Mouse (Mus musculus) lung, embryonic 15.5 days (tissue): ENCODE measurements around the gene Vps33a. TPM values are rescaled to one million over a fixed set of nuclear protein-coding genes. Genes with fewer than 3 reads are reported as not detected.
A peak's percentile ranks its signal among the peaks of the same experiment; 100 is the strongest.
"Not testable (repeated sequence)": the region's sequence is repeated elsewhere in the genome, so short reads cannot be mapped to it uniquely, and the experiment has no call there.

ENCODE experiments used
- ATAC-seq: fragments of 200-750 bp; cut with Nextera tagmentation; 2 replicates; pipeline ENCODE4 v1.8.0; 2017; ENCODE audit warnings: moderate number of reproducible peaks, borderline replicate concordance; ENCODE audit not compliant: low FRiP score, low TSS enrichment; ENCODE audit errors: extremely low read depth
- H3K27ac ChIP-seq: fragments of 300-500 bp; sonication (generic); 2 replicates; pipeline ENCODE4 v1.5.1; 2015; ENCODE audit warnings: moderate library complexity, mild to moderate bottlenecking, inconsistent platforms
- H3K27me3 ChIP-seq: fragments of 300-500 bp; sonication (generic); 2 replicates; pipeline ENCODE4 v1.6.1; 2015; ENCODE audit warnings: inconsistent platforms
- H3K36me3 ChIP-seq: fragments of 300-500 bp; sonication (generic); 2 replicates; pipeline ENCODE4 v1.6.1; 2015; ENCODE audit warnings: inconsistent platforms
- H3K4me1 ChIP-seq: fragments of 300-500 bp; sonication (generic); 2 replicates; pipeline ENCODE4 v1.6.1; 2015; ENCODE audit warnings: inconsistent platforms
- H3K4me2 ChIP-seq: fragments of 300-500 bp; sonication (generic); 2 replicates; pipeline ENCODE4 v1.6.1; 2015; ENCODE audit warnings: inconsistent platforms, mild to moderate bottlenecking, moderate library complexity
- H3K4me3 ChIP-seq: fragments of 300-500 bp; sonication (generic); 2 replicates; pipeline ENCODE4 v1.5.1; 2015; ENCODE audit warnings: mild to moderate bottlenecking, inconsistent platforms
- H3K9ac ChIP-seq: fragments of 300-500 bp; sonication (generic); 2 replicates; pipeline ENCODE4 v1.6.1; 2015; ENCODE audit warnings: inconsistent platforms
- H3K9me3 ChIP-seq: fragments of 300-500 bp; sonication (generic); 2 replicates; pipeline ENCODE4 v1.6.1; 2016; ENCODE audit warnings: inconsistent platforms
- WGBS: fragments of 180-500 bp; shearing (Covaris S2); methylation state at CpG from one replicate; pipeline ENCODE4 v1.1.7; 2015; 5-methylcytosine and 5-hydroxymethylcytosine counted together
- polyA plus RNA-seq: library from polyadenylated mRNA; unstranded; fragments of >200 nt; fragmentation: Nextera tagmentation; extraction: Ambion mirVana; gene quantifications from 2 replicates; pipeline ENCODE4 v1.2.1, GENCODE M21; 2015

Vps33a gene
- polyA plus RNA-seq, 1 experiment from 2014 or later, result 24.7 TPM

GRCm38 (mm10) chr5:123523692-123524392 lies 49.0 kb downstream of the Vps33a start, which contains the start of gene Diablo:
Diablo (minus strand) TSS chr5:123524176.
- H3K36me3 ChIP-seq, result 0 out of 2 replicates have a peak, but pooled peaks cover 6% of the 10 kb centered on the region
- under 1% methylated on average over 82 of the region's 82 CpGs for WGBS
- H3K27ac ChIP-seq, result peak within 1 kb of the TSS; percentile 31; the same call in 1 of the 2 replicates
- peak within 1 kb of the TSS; percentile 83 for H3K9ac ChIP-seq
- ATAC-seq, result peak; percentile 97
- no peaks in the 10 kb centered on the region for H3K9me3 ChIP-seq
- no peaks in the 10 kb centered on the region for H3K27me3 ChIP-seq
- peak within 1 kb of the TSS; percentile 87 for H3K4me3 ChIP-seq
- H3K4me1 ChIP-seq, result peaks cover 20% of the 10 kb centered on the region
- H3K4me2 ChIP-seq, result peak within 1 kb of the TSS; percentile 82

- Histone ChIP-seq H3K4me3 (no peak overlapping the region), H3K4me2 (no peak overlapping the region), H3K27me3 (no peaks in the 10 kb centered on the region), H3K9ac (no peak overlapping the region; the same call in 1 of the 2 replicates), H3K4me1 (peaks cover 20% of the 10 kb centered on the region), H3K27ac (no peak overlapping the region), H3K9me3 (no peaks in the 10 kb centered on the region), H3K36me3 (peaks cover 10% of the 10 kb centered on the region; the same call in 1 of the 2 replicates)
- no peak for ATAC-seq
- 83% methylated on average over 1 of the region's 1 CpGs for WGBS
Observed at GRCm38 (mm10) chr5:123522166-123522565, 50.7 kb downstream of the Vps33a start.

GRCm38 (mm10) chr5:123521621-123522020 lies 51.2 kb downstream of the Vps33a start:
- 75% methylated on average over 1 of the region's 1 CpGs for WGBS
- H3K27me3 ChIP-seq, result no peaks in the 10 kb centered on the region
- H3K27ac ChIP-seq, result no peak overlapping the region
- no peak overlapping the region for H3K9ac ChIP-seq
- H3K4me3 ChIP-seq, result no peak overlapping the region
- no peaks in the 10 kb centered on the region for H3K9me3 ChIP-seq
- H3K4me1 ChIP-seq, result peaks cover 20% of the 10 kb centered on the region
- H3K4me2 ChIP-seq, result no peak overlapping the region
- no peak for ATAC-seq
- peaks cover 15% of the 10 kb centered on the region; the same call in 1 of the 2 replicates for H3K36me3 ChIP-seq

- no peaks in the 10 kb centered on the region for H3K27me3 ChIP-seq
- no peaks in the 10 kb centered on the region for H3K9me3 ChIP-seq
- H3K4me2 ChIP-seq, result no peak overlapping the region
- H3K4me3 ChIP-seq, result no peak overlapping the region
- WGBS, result 81% methylated on average over 9 of the region's 9 CpGs
- no peak overlapping the region for H3K27ac ChIP-seq
- no peak overlapping the region for H3K9ac ChIP-seq
- ATAC-seq, result no peak
- peaks cover 20% of the 10 kb centered on the region for H3K4me1 ChIP-seq
- peaks cover 23% of the 10 kb centered on the region; the same call in 1 of the 2 replicates for H3K36me3 ChIP-seq
Observed at GRCm38 (mm10) chr5:123520666-123521065, 52.2 kb downstream of the Vps33a start.

- no peak overlapping the region for H3K9ac ChIP-seq
- H3K27ac ChIP-seq, result no peak overlapping the region
- peaks cover 31% of the 10 kb centered on the region; the same call in 1 of the 2 replicates for H3K36me3 ChIP-seq
- 82% methylated on average over 5 of the region's 5 CpGs for WGBS
- peaks cover 4% of the 10 kb centered on the region; the same call in 1 of the 2 replicates for H3K27me3 ChIP-seq
- H3K4me3 ChIP-seq, result no peak overlapping the region
- no peak overlapping the region for H3K4me2 ChIP-seq
- no peaks in the 10 kb centered on the region for H3K4me1 ChIP-seq
- H3K9me3 ChIP-seq, result no peaks in the 10 kb centered on the region
- no peak for ATAC-seq
Observed at GRCm38 (mm10) chr5:123514871-123515270, 58.0 kb downstream of the Vps33a start.

GRCm38 (mm10) chr5:123512102-123512501 lies 60.7 kb downstream of the Vps33a start:
- ATAC-seq, result no peak
- WGBS, result 62% methylated on average over 3 of the region's 3 CpGs
- no peak overlapping the region for H3K27ac ChIP-seq

GRCm38 (mm10) chr5:123511426-123511825 lies 61.4 kb downstream of the Vps33a start:
- WGBS, result 77% methylated on average over 3 of the region's 3 CpGs
- Histone ChIP-seq H3K36me3 (peaks cover 15% of the 10 kb centered on the region; the same call in 1 of the 2 replicates), H3K27me3 (peaks cover 32% of the 10 kb centered on the region), H3K4me1 (peaks cover 11% of the 10 kb centered on the region; the same call in 1 of the 2 replicates)
- H3K27ac ChIP-seq, H3K9me3 ChIP-seq, H3K4me2 ChIP-seq, ATAC-seq, H3K4me3 ChIP-seq, H3K9ac ChIP-seq: not testable (repeated sequence)

More at GRCm38 (mm10) chr5:123512102-123512501, 60.7 kb downstream of the Vps33a start:
- no peaks in the 10 kb centered on the region for H3K9me3 ChIP-seq
- peaks cover 20% of the 10 kb centered on the region; the same call in 1 of the 2 replicates for H3K36me3 ChIP-seq
- H3K4me3 ChIP-seq, result no peak overlapping the region
- H3K4me2 ChIP-seq, result no peak overlapping the region
- peaks cover 11% of the 10 kb centered on the region; the same call in 1 of the 2 replicates for H3K4me1 ChIP-seq
- peaks cover 26% of the 10 kb centered on the region for H3K27me3 ChIP-seq
- H3K9ac ChIP-seq, result no peak overlapping the region

- H3K4me1 ChIP-seq, result peaks cover 11% of the 10 kb centered on the region; the same call in 1 of the 2 replicates
- no peak within 1 kb of the TSS for H3K9ac ChIP-seq
- no peak within 1 kb of the TSS for H3K4me3 ChIP-seq
- no peak within 1 kb of the TSS for H3K4me2 ChIP-seq
- 0 out of 2 replicates have a peak, but pooled peaks cover 5% of the 10 kb centered on the region for H3K36me3 ChIP-seq
- H3K9me3 ChIP-seq, result no peaks in the 10 kb centered on the region
- no peak within 1 kb of the TSS for H3K27ac ChIP-seq
- WGBS, result 91% methylated on average over 5 of the region's 5 CpGs
- ATAC-seq, result no peak
- H3K27me3 ChIP-seq, result peaks cover 35% of the 10 kb centered on the region
Observed at GRCm38 (mm10) chr5:123510160-123510559, 62.7 kb downstream of the Vps33a start, which contains the start of gene B3gnt4. B3gnt4 (plus strand) TSS chr5:123510460.

GRCm38 (mm10) chr5:123508921-123509320 lies 63.9 kb downstream of the Vps33a start:
- ATAC-seq, result no peak
- 5% methylated on average over 12 of the region's 12 CpGs for WGBS
- peak overlapping the region; percentile 93 for H3K4me2 ChIP-seq
- H3K4me1 ChIP-seq, result peaks cover 11% of the 10 kb centered on the region; the same call in 1 of the 2 replicates
- H3K9ac ChIP-seq, result 0 out of 2 replicates have a peak overlapping the region, but pooled peaks have one; percentile 29
- no peak overlapping the region for H3K27ac ChIP-seq
- 0 out of 2 replicates have a peak, but pooled peaks cover 3% of the 10 kb centered on the region for H3K36me3 ChIP-seq
- H3K9me3 ChIP-seq, result no peaks in the 10 kb centered on the region
- peak overlapping the region; percentile 66 for H3K4me3 ChIP-seq
- peaks cover 35% of the 10 kb centered on the region for H3K27me3 ChIP-seq

GRCm38 (mm10) chr5:123507936-123508723 lies 64.7 kb downstream of the Vps33a start:
- WGBS, result under 1% methylated on average over 59 of the region's 59 CpGs

GRCm38 (mm10) chr5:123501973-123502372 lies 70.9 kb downstream of the Vps33a start:
- Histone ChIP-seq H3K4me1 (peaks cover 8% of the 10 kb centered on the region), H3K27me3 (peaks cover 7% of the 10 kb centered on the region), H3K27ac (no peak overlapping the region), H3K9me3 (no peaks in the 10 kb centered on the region), H3K9ac (no peak overlapping the region), H3K4me2 (no peak overlapping the region), H3K36me3 (no peaks in the 10 kb centered on the region), H3K4me3 (no peak overlapping the region)
- 64% methylated on average over 4 of the region's 4 CpGs for WGBS
- no peak for ATAC-seq

More at GRCm38 (mm10) chr5:123507936-123508723, 64.7 kb downstream of the Vps33a start:
- Histone ChIP-seq H3K4me1 (peaks cover 11% of the 10 kb centered on the region; the same call in 1 of the 2 replicates), H3K36me3 (0 out of 2 replicates have a peak, but pooled peaks cover 3% of the 10 kb centered on the region), H3K9ac (peak overlapping the region; percentile 29; the same call in 1 of the 2 replicates), H3K4me3 (peak overlapping the region; percentile 66), H3K27ac (no peak overlapping the region), H3K4me2 (peak overlapping the region; percentile 93), H3K9me3 (no peaks in the 10 kb centered on the region), H3K27me3 (peaks cover 35% of the 10 kb centered on the region)
- peak; percentile 91 for ATAC-seq
